Mouse (Mus musculus) small intestine, adult 2 months (tissue): ENCODE results near the gene App. TPM values are rescaled to one million over a fixed set of nuclear protein-coding genes. Genes with fewer than 3 reads are reported as not detected.
A peak's percentile ranks its signal among the peaks of the same experiment; 100 is the strongest.

ENCODE experiments used
- H3K27ac ChIP-seq: fragments of 200-500 bp; 2 replicates; pipeline ENCODE4 v1.5.1; 2012; ENCODE audit warnings: low read depth, low read length, control low read depth, inconsistent platforms; ENCODE audit not compliant: insufficient read depth
- H3K27me3 ChIP-seq: fragments of 200-500 bp; 2 replicates; pipeline ENCODE4 v1.6.1; 2012; ENCODE audit warnings: mild to moderate bottlenecking, moderate library complexity, low read length, inconsistent platforms; ENCODE audit not compliant: control insufficient read depth, insufficient read depth
- H3K36me3 ChIP-seq: fragments of 200-500 bp; 2 replicates; pipeline ENCODE4 v1.6.1; 2012; ENCODE audit warnings: mild to moderate bottlenecking, low read length, control low read depth, inconsistent platforms; ENCODE audit not compliant: control insufficient read depth, insufficient read depth
- H3K4me1 ChIP-seq: fragments of 200-500 bp; 2 replicates; pipeline ENCODE4 v1.6.1; 2012; ENCODE audit warnings: low read length, inconsistent platforms, mixed read lengths; ENCODE audit not compliant: control insufficient read depth, insufficient read depth, insufficient read length
- H3K4me3 ChIP-seq: fragments of 200-500 bp; 2 replicates; pipeline ENCODE4 v1.5.1; 2012; ENCODE audit warnings: low read depth, mild to moderate bottlenecking, control low read depth, inconsistent platforms, low read length, moderate library complexity
- CTCF ChIP-seq: fragments of 200-500 bp; IDR thresholded peaks from 2 replicates; pipeline ENCODE4 v1.5.1; 2012; ENCODE audit warnings: low read depth, mild to moderate bottlenecking, control low read depth, inconsistent platforms, low read length, moderate library complexity, mixed read lengths; ENCODE audit not compliant: insufficient replicate concordance, insufficient read length; ENCODE audit errors: extremely low read depth
- POLR2A ChIP-seq: fragments of 200-500 bp; IDR thresholded peaks from 2 replicates; pipeline ENCODE4 v1.6.1; 2012; ENCODE audit warnings: low read depth, mild to moderate bottlenecking, control low read depth, inconsistent platforms, low read length, moderate library complexity
- WGBS: fragments of 180-500 bp; shearing (Covaris S2); methylation state at CpG from one replicate; pipeline ENCODE4 v1.1.7; 2018; 5-methylcytosine and 5-hydroxymethylcytosine counted together
- polyA plus RNA-seq: library from polyadenylated mRNA; depleted of rRNA; stranded (reverse); fragments of >200 nt; gene quantifications from 2 replicates; pipeline ENCODE4 v1.2.3, GENCODE M21; 2012

The App gene
- polyA plus RNA-seq, 1 experiment: 387 TPM

DNA sequence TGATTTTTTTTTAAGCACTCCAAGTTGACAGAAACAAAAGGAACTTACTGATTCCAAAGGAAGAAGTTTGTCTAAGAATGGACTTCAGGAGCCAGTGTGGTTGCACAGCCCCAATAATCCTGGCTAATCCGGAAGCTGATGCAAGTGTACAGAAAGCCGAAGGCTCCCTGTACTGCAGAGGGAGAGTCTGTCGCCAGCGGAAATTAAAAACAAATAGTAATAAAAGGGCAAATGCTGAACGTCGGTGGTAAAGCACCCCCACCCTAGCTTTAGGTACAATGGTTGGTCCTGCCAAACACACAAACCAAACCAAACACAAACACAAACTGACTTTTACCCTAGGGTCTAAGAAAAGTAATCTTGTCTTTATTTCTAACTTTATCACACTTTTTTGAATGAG is 98.7 kb downstream of the App start:
- no peaks in the 10 kb centered on the region for H3K27me3 ChIP-seq
- no peaks in the 10 kb centered on the region for H3K4me1 ChIP-seq
- 35% methylated on average over 6 of the region's 6 CpGs for WGBS
- no peak overlapping the region for H3K4me3 ChIP-seq
- TF ChIP-seq CTCF (no peak), POLR2A (no peak)
- no peak overlapping the region for H3K27ac ChIP-seq
- H3K36me3 ChIP-seq: peaks cover 24% of the 10 kb centered on the region

DNA sequence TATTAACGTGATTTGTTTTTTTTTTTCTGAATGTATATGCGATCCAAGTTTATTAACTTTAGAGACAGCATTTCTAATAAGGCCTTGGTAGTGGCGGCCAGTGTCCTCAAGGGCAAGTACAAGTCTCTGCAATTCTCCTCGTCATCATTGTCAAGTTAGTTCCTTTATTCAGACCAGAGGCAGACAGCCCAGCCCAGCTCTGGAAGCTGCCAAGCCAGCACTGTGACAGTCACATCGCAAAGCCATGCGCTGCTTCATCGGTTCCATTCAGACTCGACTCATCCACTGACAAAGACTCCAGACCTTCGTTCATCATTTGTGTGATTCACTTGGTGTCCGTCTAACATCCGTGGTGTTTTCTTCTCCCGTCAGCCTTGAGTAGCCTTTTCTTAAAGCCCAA is 100.9 kb downstream of the App start:
- H3K27me3 ChIP-seq: no peaks in the 10 kb centered on the region
- TF ChIP-seq CTCF (no peak), POLR2A (no peak)
- H3K27ac ChIP-seq: peak overlapping the region; percentile 27; the same call in 1 of the 2 replicates
- no peaks in the 10 kb centered on the region for H3K4me1 ChIP-seq
- H3K36me3 ChIP-seq: peaks cover 16% of the 10 kb centered on the region
- H3K4me3 ChIP-seq: no peak overlapping the region
- 85% methylated on average over 12 of the region's 12 CpGs for WGBS

DNA sequence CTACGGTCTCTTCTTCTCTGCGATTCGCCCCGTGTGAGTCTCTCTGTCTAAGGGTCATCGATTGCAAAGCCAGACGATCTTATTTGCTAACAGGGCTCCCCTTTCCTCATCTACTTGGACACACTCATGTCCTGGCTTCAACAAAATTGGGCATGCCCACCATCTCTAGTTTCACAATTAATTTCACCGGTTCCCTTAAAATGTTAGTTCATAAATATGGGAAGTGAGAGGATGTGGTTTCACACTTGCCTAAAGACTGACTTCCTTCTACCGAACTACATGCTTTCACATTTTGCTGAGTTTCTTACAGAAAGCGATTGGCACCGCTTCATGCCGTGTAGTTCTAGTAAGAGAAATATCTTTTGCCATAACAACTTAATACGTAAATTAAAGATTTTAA is 101.8 kb downstream of the App start:
- TF ChIP-seq POLR2A: no peak
- no peak for TF ChIP-seq CTCF
- WGBS: 85% methylated on average over 12 of the region's 12 CpGs
- H3K27ac ChIP-seq: no peak overlapping the region
- no peaks in the 10 kb centered on the region for H3K4me1 ChIP-seq
- H3K36me3 ChIP-seq: peaks cover 12% of the 10 kb centered on the region
- H3K27me3 ChIP-seq: no peaks in the 10 kb centered on the region
- no peak overlapping the region for H3K4me3 ChIP-seq

DNA sequence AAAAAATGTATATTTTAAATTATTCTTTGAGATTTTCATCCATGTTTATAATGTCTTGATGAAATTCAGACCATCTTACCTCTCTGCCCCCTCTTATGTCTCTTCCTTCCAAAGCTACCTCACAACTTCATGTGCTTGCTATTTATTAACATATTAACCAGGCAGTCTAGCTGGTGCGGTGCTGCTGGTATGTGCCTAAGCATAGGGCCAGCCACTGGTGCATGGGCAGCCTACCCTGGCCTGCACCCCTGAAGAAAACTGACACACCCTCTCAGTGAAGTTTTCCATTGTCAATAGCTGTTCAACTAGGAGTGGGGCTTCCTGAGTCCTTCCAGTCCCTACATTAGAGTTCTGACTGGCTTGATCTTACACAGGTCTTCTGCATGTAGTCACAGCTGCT is 102.3 kb downstream of the App start:
- H3K4me1 ChIP-seq: no peaks in the 10 kb centered on the region
- H3K27ac ChIP-seq: no peak overlapping the region
- no peak overlapping the region for H3K4me3 ChIP-seq
- 82% methylated on average over 1 of the region's 1 CpGs for WGBS
- peaks cover 7% of the 10 kb centered on the region for H3K36me3 ChIP-seq
- TF ChIP-seq CTCF (no peak), POLR2A (no peak)
- no peaks in the 10 kb centered on the region for H3K27me3 ChIP-seq

DNA sequence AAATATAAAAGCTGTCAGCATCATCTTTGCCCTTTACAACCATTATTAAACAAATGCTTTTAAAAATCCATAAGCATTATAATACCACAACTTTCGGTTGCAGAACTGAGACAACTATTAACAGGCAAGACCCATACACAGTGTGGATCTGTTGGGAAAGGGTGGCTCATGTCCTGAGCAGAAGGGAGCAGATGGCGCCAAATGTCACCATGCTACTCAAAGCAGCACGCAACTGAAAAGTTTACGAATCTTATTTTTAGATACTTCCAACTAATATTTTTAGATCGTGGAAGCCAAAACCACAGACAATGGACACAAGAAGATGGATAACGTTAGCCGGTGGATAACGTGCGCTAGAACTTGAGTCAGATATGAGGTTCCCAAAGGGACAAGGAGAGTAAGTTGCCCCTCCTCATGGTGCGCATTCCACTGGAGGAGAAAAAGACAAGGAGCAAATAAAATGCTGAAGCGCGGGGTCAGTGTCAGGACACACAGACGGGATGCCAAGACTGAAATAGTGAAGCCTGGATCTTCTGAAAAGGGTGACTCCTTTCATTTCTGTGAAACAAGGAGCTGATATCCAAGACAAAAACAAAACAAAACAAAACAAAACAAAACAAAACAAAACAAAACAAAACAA is 106.2 kb downstream of the App start:
- peaks cover 6% of the 10 kb centered on the region for H3K36me3 ChIP-seq
- H3K4me1 ChIP-seq: no peaks in the 10 kb centered on the region
- H3K4me3 ChIP-seq: no peak overlapping the region
- H3K27ac ChIP-seq: no peak overlapping the region
- TF ChIP-seq CTCF (no peak), POLR2A (no peak)
- WGBS: 81% methylated on average over 13 of the region's 13 CpGs
- H3K27me3 ChIP-seq: no peaks in the 10 kb centered on the region

DNA sequence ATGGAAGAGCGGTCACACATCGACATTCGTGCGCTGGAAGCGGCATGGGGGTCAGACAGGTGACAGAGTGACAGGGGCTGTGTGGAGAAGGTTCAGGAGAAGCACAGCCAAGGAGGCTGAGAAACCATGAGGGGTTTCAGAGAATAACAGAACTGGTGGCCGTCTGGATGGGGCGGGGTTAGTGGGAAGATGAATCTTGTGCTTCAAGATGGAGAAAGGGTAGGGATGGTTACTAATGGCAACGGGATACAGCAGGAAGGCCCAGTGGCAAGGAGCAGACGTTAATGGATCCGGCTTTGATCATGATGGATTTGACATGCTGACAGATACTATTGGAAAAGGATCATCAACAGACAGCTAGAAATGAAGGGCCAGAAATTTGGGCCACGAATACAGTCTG is 107.3 kb downstream of the App start:
- WGBS: 82% methylated on average over 11 of the region's 11 CpGs
- TF ChIP-seq POLR2A (no peak), CTCF (no peak)
- no peaks in the 10 kb centered on the region for H3K27me3 ChIP-seq
- no peak overlapping the region for H3K4me3 ChIP-seq
- no peak overlapping the region for H3K27ac ChIP-seq
- H3K36me3 ChIP-seq: peaks cover 6% of the 10 kb centered on the region; the same call in 1 of the 2 replicates
- no peaks in the 10 kb centered on the region for H3K4me1 ChIP-seq

DNA sequence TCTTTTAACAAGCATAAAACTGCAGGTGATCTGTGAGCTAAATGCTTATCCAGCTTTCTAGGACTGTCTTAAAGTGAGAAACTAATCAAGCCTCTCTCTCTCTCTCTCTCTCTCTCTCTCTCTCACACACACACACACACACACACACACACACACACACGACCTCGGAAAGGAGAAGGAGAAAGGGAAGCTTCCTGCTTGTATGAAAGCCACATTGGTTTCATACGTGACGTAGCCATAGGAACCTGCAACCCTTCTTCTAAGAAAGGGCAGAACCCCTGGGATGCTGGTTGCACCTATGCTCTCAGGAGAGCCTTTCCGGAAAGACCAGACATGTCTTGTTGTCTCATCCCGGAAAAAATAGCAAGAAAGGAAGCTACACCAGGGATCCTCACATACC is 108.8 kb downstream of the App start:
- no peak for TF ChIP-seq POLR2A
- peaks cover 10% of the 10 kb centered on the region for H3K36me3 ChIP-seq
- H3K27me3 ChIP-seq: no peaks in the 10 kb centered on the region
- H3K27ac ChIP-seq: no peak overlapping the region
- WGBS: 78% methylated on average over 6 of the region's 6 CpGs
- H3K4me1 ChIP-seq: no peaks in the 10 kb centered on the region
- no peak overlapping the region for H3K4me3 ChIP-seq
